Mouse (Mus musculus) olfactory bulb, adult 2 months (tissue): ENCODE data around the gene Celf2. TPM values are rescaled to one million over a fixed set of nuclear protein-coding genes. Genes with fewer than 3 reads are reported as not detected.

ENCODE experiments used
- H3K27ac ChIP-seq: fragments of 200-500 bp; 2 replicates; pipeline ENCODE4 v1.5.1; 2012; ENCODE audit warnings: low read depth, low read length; ENCODE audit not compliant: insufficient read depth
- H3K4me1 ChIP-seq: fragments of 200-500 bp; 2 replicates; pipeline ENCODE4 v1.6.1; 2012; ENCODE audit warnings: low read length; ENCODE audit not compliant: control insufficient read depth, insufficient read depth
- H3K4me3 ChIP-seq: fragments of 200-500 bp; 2 replicates; pipeline ENCODE4 v1.5.1; 2012; ENCODE audit warnings: mild to moderate bottlenecking, low read depth, low read length, moderate library complexity; ENCODE audit not compliant: insufficient read depth
- CTCF ChIP-seq: fragments of 200-500 bp; IDR thresholded peaks from 2 replicates; pipeline ENCODE4 v1.5.1; 2012; ENCODE audit warnings: low read depth, mild to moderate bottlenecking, low read length, moderate library complexity; ENCODE audit not compliant: insufficient read depth
- POLR2A ChIP-seq: fragments of 200-500 bp; IDR thresholded peaks from 2 replicates; pipeline ENCODE4 v1.6.1; 2012; ENCODE audit warnings: mild to moderate bottlenecking, low read depth, low read length, moderate library complexity; ENCODE audit not compliant: insufficient read depth
- WGBS: fragments of 180-500 bp; shearing (Covaris S2); methylation state at CpG from one replicate; pipeline ENCODE4 v1.1.7; 2018; 5-methylcytosine and 5-hydroxymethylcytosine counted together
- polyA plus RNA-seq: library from polyadenylated mRNA; stranded (reverse); fragments of >200 nt; gene quantifications from 2 replicates; pipeline ENCODE4 v1.2.4, GENCODE M21; 2012; ENCODE audit warnings: low replicate concordance; ENCODE audit not compliant: missing spikeins, insufficient read depth, insufficient read length

The Celf2 gene
- polyA plus RNA-seq, 1 experiment: 447 TPM

DNA sequence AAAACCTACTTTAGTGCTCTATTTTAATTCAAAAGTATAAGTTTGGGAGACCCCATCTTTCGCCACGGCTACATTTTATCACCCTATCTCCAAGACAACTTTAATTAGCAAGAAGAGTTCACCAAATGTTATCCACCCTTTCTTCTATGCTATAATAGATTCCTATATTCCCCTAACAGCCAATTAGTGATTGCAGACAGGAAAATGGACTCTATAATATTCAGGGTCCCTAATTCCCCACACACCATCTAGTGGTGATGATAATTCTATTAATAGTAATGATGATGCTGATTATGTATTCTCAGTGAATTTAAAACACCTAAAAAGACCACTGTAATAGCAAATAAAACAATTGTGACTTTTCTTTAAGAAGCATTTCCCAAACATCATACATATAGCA lies 739.1 kb downstream of the Celf2 start:
- H3K4me1 ChIP-seq: no peaks in the 10 kb centered on the region
- no peak for TF ChIP-seq CTCF
- no peak for TF ChIP-seq POLR2A
- H3K4me3 ChIP-seq: no peak overlapping the region
- H3K27ac ChIP-seq: no peak overlapping the region
- 32% methylated on average over 2 of the region's 2 CpGs for WGBS

DNA sequence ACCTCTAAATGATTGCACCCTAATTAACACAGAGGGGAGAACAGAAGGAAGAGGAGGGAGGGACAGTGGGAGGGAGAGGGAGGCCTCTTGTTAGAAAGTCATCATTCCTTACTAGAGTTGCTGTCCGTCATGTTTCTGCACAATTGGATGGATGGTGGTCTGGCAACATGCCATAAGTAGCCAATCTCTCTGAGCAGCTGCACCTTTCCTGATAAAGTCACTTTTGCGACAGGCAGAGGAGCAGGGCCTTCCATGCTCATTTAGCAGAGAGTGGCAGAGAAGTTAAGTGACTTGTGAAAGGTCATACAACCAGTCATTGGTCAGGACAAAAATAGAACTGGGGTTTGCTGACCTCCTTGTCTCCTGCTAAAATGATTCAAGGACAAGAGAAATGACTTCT lies 747.0 kb downstream of the Celf2 start:
- H3K4me1 ChIP-seq: no peaks in the 10 kb centered on the region
- no peak overlapping the region for H3K27ac ChIP-seq
- no peak overlapping the region for H3K4me3 ChIP-seq
- WGBS: 53% methylated on average over 2 of the region's 2 CpGs
- TF ChIP-seq POLR2A: no peak
- no peak for TF ChIP-seq CTCF

DNA sequence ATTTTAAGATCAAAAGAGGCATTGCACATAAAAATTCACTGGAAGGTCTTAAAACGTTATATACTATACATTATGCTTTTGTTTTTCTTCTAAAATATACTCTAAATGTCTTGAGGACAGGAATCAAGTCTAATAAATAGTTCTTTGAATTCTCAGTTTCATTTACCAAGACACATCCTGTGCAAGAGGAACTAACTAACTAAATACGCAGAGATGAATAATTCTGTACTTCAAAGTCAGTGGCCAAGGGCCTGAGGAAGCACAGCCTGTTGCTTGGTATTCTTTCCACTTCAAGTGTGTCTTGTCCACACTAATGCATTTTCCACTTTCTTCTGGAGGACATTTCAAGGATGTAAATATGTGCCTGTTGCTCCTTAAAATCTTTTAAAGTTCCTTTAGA lies 766.2 kb downstream of the Celf2 start:
- TF ChIP-seq CTCF (no peak), POLR2A (no peak)
- WGBS: 47% methylated on average over 2 of the region's 2 CpGs
- Histone ChIP-seq H3K4me1 (peaks cover 3% of the 10 kb centered on the region; the same call in 1 of the 2 replicates), H3K27ac (no peak overlapping the region), H3K4me3 (no peak overlapping the region)

DNA sequence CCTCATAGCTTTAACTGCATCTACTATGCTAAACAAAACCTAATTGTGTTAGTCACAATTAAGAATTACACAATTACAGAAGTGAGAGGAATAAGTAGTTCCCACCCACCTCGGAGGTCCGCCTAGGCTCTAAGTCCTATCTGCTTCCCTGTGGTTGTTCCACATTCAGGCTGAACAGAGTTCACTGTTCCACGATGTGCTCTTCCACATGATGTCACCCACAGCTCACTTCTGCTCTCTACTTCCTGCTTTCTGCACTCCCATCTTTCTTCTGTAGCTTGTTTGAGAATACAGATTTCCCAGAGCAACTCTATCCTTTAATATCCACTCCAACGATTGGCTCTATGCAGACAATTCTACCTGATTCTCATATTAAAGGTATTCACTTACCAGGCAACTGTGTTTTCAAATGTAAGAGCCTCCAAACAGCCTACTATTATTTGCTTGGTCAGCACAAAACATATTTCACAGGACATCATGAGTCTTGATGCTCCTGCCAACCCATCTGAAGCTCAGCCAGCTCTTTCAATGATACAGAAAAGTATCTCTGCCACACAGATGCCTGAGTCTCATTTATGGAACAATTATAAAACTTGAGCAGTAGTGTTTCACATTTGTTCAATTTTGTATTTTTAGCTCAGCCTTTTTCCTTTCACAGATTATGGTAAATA lies 769.2 kb downstream of the Celf2 start:
- Histone ChIP-seq H3K4me1 (no peaks in the 10 kb centered on the region), H3K27ac (no peak overlapping the region), H3K4me3 (no peak overlapping the region)
- 15% methylated on average over 4 of the region's 4 CpGs for WGBS
- TF ChIP-seq CTCF (no peak), POLR2A (no peak)

DNA sequence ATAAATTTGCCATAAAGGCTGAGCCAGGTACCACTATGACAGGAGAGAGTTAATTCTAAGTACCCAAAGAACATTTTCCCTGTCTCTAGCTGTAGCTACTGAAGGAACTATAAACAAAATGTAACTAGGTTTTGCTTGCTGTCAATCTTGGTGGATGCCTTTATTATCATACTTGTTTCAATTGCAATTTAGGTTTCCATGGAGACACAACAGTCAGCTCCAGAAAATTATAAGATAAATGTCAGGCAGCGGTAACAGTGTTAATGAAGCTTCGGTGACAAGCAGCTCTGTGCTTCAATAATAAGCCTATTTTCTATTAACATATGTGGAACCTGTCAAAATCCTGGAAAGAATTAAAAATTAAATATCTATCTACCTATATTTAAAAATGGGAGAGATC lies 777.3 kb downstream of the Celf2 start:
- no peak overlapping the region for H3K27ac ChIP-seq
- 35% methylated on average over 2 of the region's 2 CpGs for WGBS
- H3K4me1 ChIP-seq: peaks cover 18% of the 10 kb centered on the region
- TF ChIP-seq POLR2A: no peak
- TF ChIP-seq CTCF: no peak
- no peak overlapping the region for H3K4me3 ChIP-seq

DNA sequence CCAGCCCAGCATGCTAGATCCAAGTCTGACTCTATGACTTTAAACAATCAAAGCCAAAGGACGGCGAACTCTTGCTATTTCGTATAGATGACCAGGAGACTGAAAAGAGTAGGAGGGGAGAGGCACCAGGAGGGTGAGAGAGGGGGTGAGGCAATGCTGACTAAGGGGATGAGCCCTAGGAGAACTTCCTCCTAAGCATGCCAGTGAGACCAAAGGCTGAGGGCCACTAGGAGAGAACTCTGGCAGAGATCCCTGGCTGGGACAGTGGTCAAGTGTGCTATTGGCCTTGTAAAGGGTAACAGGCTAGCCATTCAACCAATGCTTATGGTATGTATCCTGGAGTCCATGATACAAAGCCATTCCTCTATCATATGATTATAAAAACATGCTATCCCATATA lies 778.5 kb downstream of the Celf2 start:
- peaks cover 22% of the 10 kb centered on the region for H3K4me1 ChIP-seq
- H3K4me3 ChIP-seq: no peak overlapping the region
- TF ChIP-seq CTCF (no peak), POLR2A (no peak)
- WGBS: 53% methylated on average over 3 of the region's 3 CpGs
- H3K27ac ChIP-seq: no peak overlapping the region

DNA sequence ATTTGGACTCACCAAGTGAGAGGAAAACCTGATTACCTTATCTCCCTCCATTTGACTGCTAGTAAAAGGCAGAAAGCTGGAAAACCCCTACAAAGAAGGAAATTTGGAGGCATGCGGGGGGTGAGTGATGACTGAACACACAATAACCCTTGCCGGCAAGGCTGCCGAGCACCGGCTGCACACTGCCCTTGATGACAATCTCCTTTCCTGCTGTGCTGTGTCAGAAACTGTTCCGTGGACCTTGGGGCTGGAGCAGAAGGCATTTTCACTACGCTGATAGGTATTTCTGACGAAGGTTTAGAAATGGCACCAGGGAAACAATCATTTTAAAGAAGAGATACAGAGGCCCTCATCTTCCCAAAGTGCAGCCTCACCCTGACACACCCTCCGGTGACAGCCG lies 779.4 kb downstream of the Celf2 start:
- no peak for TF ChIP-seq POLR2A
- no peak for TF ChIP-seq CTCF
- Histone ChIP-seq H3K4me3 (no peak overlapping the region), H3K27ac (peak overlapping the region; percentile 40; the same call in 1 of the 2 replicates), H3K4me1 (peaks cover 22% of the 10 kb centered on the region)
- 28% methylated on average over 9 of the region's 9 CpGs for WGBS

DNA sequence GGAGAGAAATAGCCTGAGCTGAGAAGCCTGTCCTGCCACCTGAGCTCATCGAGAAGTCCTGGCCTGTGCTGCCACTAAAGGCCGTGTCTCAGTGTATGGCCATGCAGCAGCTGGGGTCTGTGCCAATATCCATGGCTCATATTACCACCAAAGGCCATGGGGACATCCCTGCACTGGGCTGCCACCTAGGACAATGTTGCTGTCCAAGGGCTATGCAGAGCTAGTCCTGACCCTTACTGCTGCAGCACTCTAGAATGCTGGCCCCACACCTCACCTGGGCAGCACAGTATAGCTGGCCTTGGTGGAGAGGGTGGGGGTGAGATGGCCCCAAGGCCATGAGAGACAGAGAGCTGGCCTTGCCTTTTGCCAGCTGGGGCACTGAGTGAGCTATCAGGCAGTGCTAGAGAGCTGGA lies 780.5 kb downstream of the Celf2 start:
- Histone ChIP-seq H3K4me1 (peaks cover 22% of the 10 kb centered on the region), H3K4me3 (no peak overlapping the region), H3K27ac (no peak overlapping the region)
- 68% methylated on average over 2 of the region's 2 CpGs for WGBS
- TF ChIP-seq CTCF (no peak), POLR2A (no peak)

DNA sequence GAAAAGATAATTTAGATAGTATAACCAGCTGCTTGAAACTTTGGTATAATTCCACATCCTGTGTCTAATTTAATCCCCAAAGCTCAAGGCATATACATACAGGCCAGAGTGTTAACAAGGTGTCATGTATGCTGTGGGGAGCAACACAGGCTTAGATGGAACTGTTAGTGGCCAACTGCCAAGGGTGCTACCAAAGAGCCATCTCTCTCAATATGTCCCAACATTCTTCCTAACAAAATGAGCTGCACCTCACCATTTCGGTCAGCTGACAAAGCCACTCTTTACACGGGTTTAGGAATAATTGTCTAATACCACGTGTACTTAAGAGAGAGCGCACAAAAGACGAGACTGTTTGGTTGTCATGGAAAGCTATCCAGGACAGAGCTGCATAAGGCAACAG lies 782.0 kb downstream of the Celf2 start:
- Histone ChIP-seq H3K27ac (no peak overlapping the region), H3K4me3 (no peak overlapping the region), H3K4me1 (peaks cover 24% of the 10 kb centered on the region)
- WGBS: 38% methylated on average over 5 of the region's 5 CpGs
- TF ChIP-seq CTCF: no peak
- TF ChIP-seq POLR2A: no peak

DNA sequence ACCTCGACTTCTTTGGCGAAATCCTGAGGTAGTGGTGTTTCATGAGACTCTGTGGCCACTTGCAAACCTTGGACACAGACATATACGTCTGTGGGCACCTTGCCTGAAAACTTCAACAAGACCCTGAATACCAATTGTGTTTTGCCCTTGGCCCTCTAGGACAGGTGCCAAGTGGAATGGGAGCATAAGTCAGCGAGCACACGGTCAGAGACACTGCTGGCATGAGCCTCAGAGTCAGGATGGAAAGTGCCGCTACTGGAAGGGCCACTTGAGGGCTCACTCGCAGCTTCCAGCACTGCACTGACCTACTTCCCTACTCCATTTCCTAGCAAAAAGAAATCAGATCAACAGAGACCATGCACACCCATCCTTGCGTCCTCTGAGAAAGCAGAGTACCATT lies 783.3 kb downstream of the Celf2 start:
- Histone ChIP-seq H3K4me3 (no peak overlapping the region), H3K4me1 (peaks cover 32% of the 10 kb centered on the region), H3K27ac (no peak overlapping the region)
- 37% methylated on average over 8 of the region's 8 CpGs for WGBS
- TF ChIP-seq CTCF (no peak), POLR2A (no peak)

DNA sequence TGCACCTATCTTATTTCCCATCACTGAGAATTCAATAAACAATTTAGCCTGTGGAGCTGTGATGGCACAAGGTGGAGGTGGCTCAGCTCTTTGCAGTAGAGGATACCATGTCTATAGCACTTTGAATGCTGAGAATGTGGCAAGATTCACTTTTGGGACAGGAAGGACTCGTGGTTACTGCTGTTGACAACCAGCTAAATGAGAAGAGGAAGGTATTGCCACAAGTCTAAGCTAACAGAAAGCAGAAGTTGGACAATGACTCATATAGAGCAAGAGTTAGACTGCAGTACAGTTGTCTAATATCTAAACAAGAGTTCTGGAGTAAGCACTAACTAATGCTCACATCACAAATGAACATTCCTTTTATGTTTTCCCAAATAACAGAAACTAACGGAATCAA lies 785.8 kb downstream of the Celf2 start:
- Histone ChIP-seq H3K27ac (no peak overlapping the region), H3K4me3 (no peak overlapping the region), H3K4me1 (peaks cover 18% of the 10 kb centered on the region)
- WGBS: 45% methylated on average over 2 of the region's 2 CpGs
- TF ChIP-seq CTCF (no peak), POLR2A (no peak)
